Mouse (Mus musculus): ENCODE data around the gene Atpif1.
A peak's percentile ranks its signal among the peaks of the same experiment; 100 is the strongest.

Gene Atpif1

DNA sequence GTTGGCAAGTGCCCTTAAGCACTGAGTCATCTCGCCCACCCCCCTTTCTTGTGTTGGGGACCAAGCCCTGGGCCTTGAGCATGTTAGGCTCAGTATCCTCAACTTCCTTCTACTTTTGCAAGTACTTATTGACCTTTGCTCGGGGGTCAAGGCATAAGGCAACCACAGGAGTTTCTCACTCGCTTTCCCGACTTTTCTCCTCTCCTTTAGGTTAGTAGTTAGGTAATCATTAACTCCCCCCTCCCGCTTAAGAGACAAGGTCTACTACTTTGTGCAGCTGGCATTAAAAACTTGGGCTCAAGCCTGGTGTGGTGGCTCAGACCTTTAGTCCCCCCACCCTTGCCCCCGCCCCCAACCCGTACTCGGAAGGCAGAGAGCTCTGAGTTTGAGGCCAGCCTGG is 15.4 kb downstream of the Atpif1 start:
- H3K4me1 ChIP-seq (replicated peaks; ENCODE audit: low read depth, low read length): peaks cover 53% of the 10 kb centered on the region
- H3K4me3 ChIP-seq (replicated peaks; ENCODE audit: low read length): no peak overlapping the region
- H3K36me3 ChIP-seq (ENCODE audit: insufficient read depth, low read length): no peaks in the 10 kb centered on the region
- H3K9me3 ChIP-seq (ENCODE audit: low read length): no peaks in the 10 kb centered on the region
- no peaks in the 10 kb centered on the region for H3K27me3 ChIP-seq (ENCODE audit: insufficient read depth, low read length)
- TF ChIP-seq CTCF (conservative IDR thresholded peaks at IDR 0.05; ENCODE audit: low read length) (no peak), NANOG (IDR thresholded peaks at IDR 0.05; ENCODE audit: borderline replicate concordance, low read length) (no peak), POU5F1 (IDR thresholded peaks at IDR 0.05; ENCODE audit: borderline replicate concordance, low read length) (no peak)

DNA sequence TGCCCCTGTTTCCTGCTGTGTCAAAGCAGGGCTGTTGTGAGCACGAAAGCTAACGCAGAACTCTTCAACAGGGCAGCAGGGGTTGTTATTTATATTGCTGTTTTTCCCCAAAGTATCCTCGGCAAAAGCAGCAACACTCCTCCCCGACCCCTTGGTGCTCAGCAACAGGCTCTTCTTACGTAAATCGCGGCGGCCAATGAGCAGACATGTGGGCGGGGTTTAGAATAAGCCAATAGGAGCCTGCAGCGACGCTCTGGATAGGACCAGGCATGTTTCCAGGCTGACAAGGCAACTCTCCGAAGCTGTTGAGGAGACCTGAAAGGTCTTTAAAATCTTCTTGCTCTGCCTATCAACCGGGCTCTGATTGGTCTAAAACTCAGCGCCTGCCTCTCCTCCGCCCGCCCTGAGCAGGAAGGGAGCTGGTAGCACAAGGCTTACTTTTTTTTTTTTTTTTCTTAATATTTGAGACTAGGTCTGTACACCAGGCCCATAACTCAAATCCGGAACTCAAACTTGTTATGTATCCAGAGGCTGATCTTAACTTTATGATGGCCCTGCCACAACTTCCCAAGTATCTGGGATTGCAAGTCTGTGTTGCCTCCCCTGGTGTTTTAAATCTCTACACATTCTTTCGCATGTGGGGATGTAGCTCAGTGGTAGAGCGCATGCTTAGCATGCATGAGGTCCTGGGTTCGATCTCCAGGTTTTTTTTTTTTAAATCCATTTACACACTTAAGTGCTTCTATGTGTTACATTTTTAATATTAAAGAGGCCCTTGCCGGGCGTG is 17.9 kb downstream of the Atpif1 start:
- peaks cover 62% of the 10 kb centered on the region for H3K4me1 ChIP-seq (replicated peaks; ENCODE audit: low read depth, low read length)
- no peak for TF ChIP-seq CTCF (conservative IDR thresholded peaks at IDR 0.05; ENCODE audit: low read length)
- no peak for TF ChIP-seq NANOG (IDR thresholded peaks at IDR 0.05; ENCODE audit: borderline replicate concordance, low read length)
- TF ChIP-seq POU5F1 (IDR thresholded peaks at IDR 0.05; ENCODE audit: borderline replicate concordance, low read length): no peak
- no peaks in the 10 kb centered on the region for H3K36me3 ChIP-seq (ENCODE audit: insufficient read depth, low read length)
- H3K9me3 ChIP-seq (ENCODE audit: low read length): no peaks in the 10 kb centered on the region
- no peaks in the 10 kb centered on the region for H3K27me3 ChIP-seq (ENCODE audit: insufficient read depth, low read length)
- peak overlapping the region; percentile 77 for H3K4me3 ChIP-seq (replicated peaks; ENCODE audit: low read length)

- Histone ChIP-seq H3K4me1 (replicated peaks; ENCODE audit: low read depth, low read length) (peaks cover 63% of the 10 kb centered on the region), H3K36me3 (ENCODE audit: insufficient read depth, low read length) (no peaks in the 10 kb centered on the region), H3K27me3 (ENCODE audit: insufficient read depth, low read length) (no peaks in the 10 kb centered on the region), H3K9me3 (ENCODE audit: low read length) (no peaks in the 10 kb centered on the region), H3K4me3 (replicated peaks; ENCODE audit: low read length) (peak overlapping the region; percentile 77)
- no peak for TF ChIP-seq POU5F1 (IDR thresholded peaks at IDR 0.05; ENCODE audit: borderline replicate concordance, low read length)
- peak; percentile 89 for TF ChIP-seq CTCF (conservative IDR thresholded peaks at IDR 0.05; ENCODE audit: low read length)
Measured at GRCm38 (mm10) chr4:132514555-132515135, 18.8 kb downstream of the Atpif1 start.

DNA sequence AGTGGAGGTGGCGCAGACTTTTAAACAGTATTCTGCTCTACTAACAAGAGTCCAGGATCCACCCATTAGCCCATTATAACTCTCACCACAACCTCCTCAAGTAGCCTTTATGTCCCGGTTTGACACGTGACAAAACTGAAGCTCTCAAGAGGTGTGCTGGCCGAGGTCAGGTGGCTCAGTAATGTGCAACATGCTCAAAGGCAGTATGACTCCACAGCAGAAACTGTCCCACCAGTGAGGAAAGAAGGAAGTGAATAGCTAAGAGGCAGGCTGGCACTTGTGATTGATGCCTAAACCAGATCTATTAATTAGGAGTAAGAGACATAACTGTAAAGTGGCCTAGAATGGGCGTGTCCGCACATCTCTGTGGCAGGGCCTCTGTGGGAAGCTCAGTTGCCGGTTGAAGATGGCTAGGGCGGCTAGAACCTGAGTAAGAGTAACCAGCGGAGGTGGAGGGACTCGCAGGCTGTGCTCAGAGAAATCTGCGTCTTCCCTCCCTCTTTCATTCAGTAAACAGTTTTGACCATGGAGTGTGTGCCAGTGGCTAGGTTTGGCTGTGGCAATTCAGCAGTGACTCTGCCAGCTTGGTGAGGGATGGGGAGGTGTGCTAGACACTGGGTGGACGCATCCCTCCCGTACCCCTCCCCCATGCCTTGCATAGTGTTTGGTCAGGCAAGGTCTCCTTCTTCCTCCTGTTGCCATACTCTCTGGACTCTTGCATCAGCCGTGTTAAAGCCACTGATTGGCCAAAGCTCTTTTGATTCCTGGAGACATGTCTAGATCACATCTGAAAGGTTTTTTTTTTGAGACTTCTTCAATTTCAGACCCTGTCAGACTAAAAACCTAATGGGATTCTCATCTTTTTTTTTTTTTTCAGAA is 19.8 kb downstream of the Atpif1 start:
- Histone ChIP-seq H3K36me3 (ENCODE audit: insufficient read depth, low read length) (peaks cover 5% of the 10 kb centered on the region; the same call in 1 of the 2 replicates), H3K4me1 (replicated peaks; ENCODE audit: low read depth, low read length) (peaks cover 67% of the 10 kb centered on the region), H3K9me3 (ENCODE audit: low read length) (no peaks in the 10 kb centered on the region), H3K4me3 (replicated peaks; ENCODE audit: low read length) (peak overlapping the region; percentile 77), H3K27me3 (ENCODE audit: insufficient read depth, low read length) (no peaks in the 10 kb centered on the region)
- no peak for TF ChIP-seq CTCF (conservative IDR thresholded peaks at IDR 0.05; ENCODE audit: low read length)
- TF ChIP-seq POU5F1 (IDR thresholded peaks at IDR 0.05; ENCODE audit: borderline replicate concordance, low read length): no peak
- no peak for TF ChIP-seq NANOG (IDR thresholded peaks at IDR 0.05; ENCODE audit: borderline replicate concordance, low read length)

GRCm38 (mm10) chr4:132512080-132512479 is 21.4 kb downstream of the Atpif1 start:
- no peaks in the 10 kb centered on the region for H3K27me3 ChIP-seq (ENCODE audit: insufficient read depth, low read length)
- TF ChIP-seq POU5F1 (IDR thresholded peaks at IDR 0.05; ENCODE audit: borderline replicate concordance, low read length): no peak
- no peak for TF ChIP-seq CTCF (conservative IDR thresholded peaks at IDR 0.05; ENCODE audit: low read length)
- no peak for TF ChIP-seq NANOG (IDR thresholded peaks at IDR 0.05; ENCODE audit: borderline replicate concordance, low read length)
- no peak overlapping the region for H3K4me3 ChIP-seq (replicated peaks; ENCODE audit: low read length)
- no peaks in the 10 kb centered on the region for H3K9me3 ChIP-seq (ENCODE audit: low read length)
- H3K4me1 ChIP-seq (replicated peaks; ENCODE audit: low read depth, low read length): peaks cover 66% of the 10 kb centered on the region
- H3K36me3 ChIP-seq (ENCODE audit: insufficient read depth, low read length): peaks cover 13% of the 10 kb centered on the region

DNA sequence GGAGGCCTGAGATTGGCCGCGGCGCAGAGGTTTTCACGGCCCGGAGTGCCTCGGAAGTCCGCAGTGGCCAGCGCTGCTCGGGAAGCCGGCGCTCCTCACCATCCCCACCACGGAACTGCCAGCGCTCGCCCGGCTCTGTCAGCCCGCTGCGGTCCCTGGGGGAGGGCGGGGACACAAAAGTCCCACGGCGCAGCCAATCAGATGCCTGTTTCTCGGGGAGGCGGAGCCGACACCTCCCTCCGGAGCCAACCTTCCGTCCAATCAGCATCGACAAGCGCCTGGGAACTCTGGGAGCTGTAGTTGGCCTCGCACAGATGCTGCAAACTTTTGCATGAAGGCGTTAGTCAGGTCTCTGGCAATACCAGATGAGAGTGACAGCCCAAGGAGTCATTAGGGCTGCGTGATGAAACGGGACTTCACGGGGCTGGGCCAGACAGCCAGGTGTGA is 23.1 kb downstream of the Atpif1 start, which contains the start of gene Sesn2:
TSS of gene Sesn2 (minus strand) at position 150 of the 447 bp plus-strand sequence.
- TF ChIP-seq POU5F1 (IDR thresholded peaks at IDR 0.05; ENCODE audit: borderline replicate concordance, low read length): no peak
- TF ChIP-seq NANOG (IDR thresholded peaks at IDR 0.05; ENCODE audit: borderline replicate concordance, low read length): no peak
- no peak for TF ChIP-seq CTCF (conservative IDR thresholded peaks at IDR 0.05; ENCODE audit: low read length)
- H3K4me3 ChIP-seq (replicated peaks; ENCODE audit: low read length): peak within 1 kb of the TSS; percentile 99
- H3K9me3 ChIP-seq (ENCODE audit: low read length): no peaks in the 10 kb centered on the region
- peaks cover 17% of the 10 kb centered on the region for H3K36me3 ChIP-seq (ENCODE audit: insufficient read depth, low read length)
- H3K4me1 ChIP-seq (replicated peaks; ENCODE audit: low read depth, low read length): peaks cover 71% of the 10 kb centered on the region
- H3K27me3 ChIP-seq (ENCODE audit: insufficient read depth, low read length): no peaks in the 10 kb centered on the region

DNA sequence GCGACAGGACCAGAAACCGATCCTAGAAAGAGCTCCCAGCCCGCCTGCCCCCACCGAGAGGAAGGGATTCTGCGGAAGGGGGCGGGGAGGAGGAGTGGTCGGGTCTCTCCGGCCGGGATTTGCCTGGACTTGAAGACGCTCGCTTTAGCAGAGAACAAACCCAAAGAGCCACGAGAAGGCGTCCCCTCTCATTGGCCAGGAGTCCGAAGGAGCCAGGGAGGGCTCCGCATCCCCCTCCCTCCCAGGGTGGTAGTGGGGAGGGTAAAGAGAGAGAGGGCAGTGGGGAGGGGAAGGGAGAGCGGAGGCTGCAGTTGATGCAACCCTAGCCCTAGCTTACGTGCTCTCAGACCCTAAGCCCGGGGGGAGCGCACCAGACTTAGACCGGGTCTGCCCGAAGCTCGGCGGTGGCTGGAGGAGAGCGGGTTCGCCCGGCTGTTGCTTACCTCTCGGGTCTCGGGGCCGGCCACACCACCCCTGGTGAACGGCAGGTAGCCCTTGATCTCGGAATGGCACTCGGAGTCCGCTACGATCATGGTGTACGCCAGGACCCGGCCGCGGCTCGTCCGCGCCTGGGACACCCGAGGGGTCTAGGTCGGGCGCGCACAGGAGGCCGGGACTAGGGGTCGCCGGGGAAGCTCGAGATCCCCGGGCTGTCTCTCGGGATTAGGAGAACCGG is 23.7 kb downstream of the Atpif1 start:
- Histone ChIP-seq H3K4me1 (replicated peaks; ENCODE audit: low read depth, low read length) (peaks cover 73% of the 10 kb centered on the region), H3K9me3 (ENCODE audit: low read length) (no peaks in the 10 kb centered on the region), H3K4me3 (replicated peaks; ENCODE audit: low read length) (peak overlapping the region; percentile 99), H3K27me3 (ENCODE audit: insufficient read depth, low read length) (no peaks in the 10 kb centered on the region), H3K36me3 (ENCODE audit: insufficient read depth, low read length) (peaks cover 20% of the 10 kb centered on the region)
- TF ChIP-seq NANOG (IDR thresholded peaks at IDR 0.05; ENCODE audit: borderline replicate concordance, low read length) (no peak), POU5F1 (IDR thresholded peaks at IDR 0.05; ENCODE audit: borderline replicate concordance, low read length) (no peak), CTCF (conservative IDR thresholded peaks at IDR 0.05; ENCODE audit: low read length) (no peak)

Data from E14TG2a.4 (cell line).